Mouse (Mus musculus): ENCODE measurements around the gene Clec4a2.
"Not testable (repeated sequence)": the region's sequence is repeated elsewhere in the genome, so short reads cannot be mapped to it uniquely, and the experiment has no call there.

Clec4a2 gene

GRCm38 (mm10) chr6:123106128-123106527, at the start of gene Clec4a2:
Gene Clec4a2, plus strand, starts transcription at chr6:123106428.
- in situ Hi-C loops (cut with MboI, MseI) = not testable (repeated sequence)

GRCm38 (mm10) chr6:123095125-123095843, 10.9 kb upstream of the Clec4a2 start:
- in situ Hi-C loops (cut with MboI, MseI) = no loop called here

DNA sequence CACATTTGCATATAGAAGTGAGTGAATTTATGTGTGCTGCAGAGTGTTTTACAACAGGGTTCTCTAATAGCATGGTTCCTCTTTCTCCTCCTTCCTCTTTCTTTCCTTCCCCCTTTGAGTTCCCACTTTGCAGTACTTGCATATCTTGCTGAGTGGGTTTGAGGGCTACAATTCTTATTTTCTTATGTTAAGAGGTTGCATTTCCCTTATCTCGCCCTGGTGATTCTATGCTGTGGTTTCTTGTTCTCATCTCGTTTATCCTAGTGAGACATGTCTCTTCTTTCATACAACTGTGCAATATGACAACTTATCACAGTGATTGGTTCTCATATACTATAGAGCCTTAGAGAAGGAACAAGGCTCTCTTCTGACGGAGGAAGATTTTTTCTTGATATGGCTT, 17.0 kb downstream of the Clec4a2 start:
- in situ Hi-C loops (cut with MboI, MseI) = no loop called here

GRCm38 (mm10) chr6:123127173-123127572, 20.9 kb downstream of the Clec4a2 start:
- in situ Hi-C loops (cut with MboI, MseI) = no loop called here

DNA sequence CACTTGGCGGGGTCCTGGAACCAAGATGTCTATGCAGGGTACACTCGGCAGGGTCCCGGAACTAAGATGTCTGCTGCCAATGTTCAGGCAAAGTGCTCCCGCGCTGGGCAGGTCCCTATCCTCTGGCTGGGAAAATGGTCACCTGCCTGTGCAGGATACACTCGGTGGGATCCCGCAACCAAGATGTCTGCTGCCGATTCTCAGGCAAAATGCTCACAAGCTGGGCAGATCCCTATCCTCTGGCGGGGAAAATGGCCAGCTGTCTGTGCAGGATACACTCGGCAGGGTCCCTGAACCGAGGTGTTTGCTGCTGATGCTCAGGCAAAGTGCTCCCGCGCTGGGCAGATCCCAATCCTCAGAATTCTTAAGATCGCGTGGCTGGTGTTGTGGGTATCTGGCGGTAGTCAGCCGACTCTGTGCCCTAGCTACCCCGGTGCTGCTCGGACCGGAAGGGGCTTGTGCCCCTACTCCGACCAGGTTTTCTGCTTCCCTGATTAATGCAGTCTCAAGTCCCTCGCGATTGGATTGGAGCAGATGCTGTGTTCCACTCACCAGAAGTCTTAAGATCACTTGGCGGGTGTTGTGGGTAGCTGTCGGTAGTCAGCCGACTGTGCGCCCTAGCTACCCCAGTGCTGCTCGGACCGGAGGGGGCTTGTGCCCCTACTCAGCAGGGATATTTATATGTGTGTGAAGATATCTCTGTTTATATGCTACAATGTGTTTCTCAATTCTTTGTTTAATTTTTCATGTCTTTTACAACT, 31.7 kb downstream of the Clec4a2 start:
- in situ Hi-C loops (cut with MboI, MseI) = not testable (repeated sequence)

DNA sequence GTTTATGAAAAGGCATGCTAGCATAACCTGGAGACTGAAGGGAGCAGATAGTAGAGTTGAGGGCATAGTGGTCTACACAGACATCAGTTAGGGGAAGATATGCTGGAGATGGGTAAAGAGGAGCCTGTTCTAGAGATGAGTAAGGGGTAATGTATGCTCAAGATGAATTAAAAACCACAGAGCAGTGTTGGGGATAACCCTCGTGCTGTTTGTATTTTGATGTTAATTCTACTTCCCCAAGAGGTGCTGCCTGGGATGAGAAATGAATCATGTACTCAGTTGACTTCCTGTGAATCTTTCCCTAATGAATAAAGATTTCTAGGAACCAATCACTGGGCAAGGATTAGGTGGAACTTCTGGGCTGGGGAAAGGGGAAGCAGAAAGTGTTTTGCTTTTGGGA, 63.9 kb downstream of the Clec4a2 start:
- in situ Hi-C loops (cut with MboI, MseI) = loop anchor here (10.0 kb wide), 1 partner anchor 905 kb away; no protein-coding TSS in a partner anchor

DNA sequence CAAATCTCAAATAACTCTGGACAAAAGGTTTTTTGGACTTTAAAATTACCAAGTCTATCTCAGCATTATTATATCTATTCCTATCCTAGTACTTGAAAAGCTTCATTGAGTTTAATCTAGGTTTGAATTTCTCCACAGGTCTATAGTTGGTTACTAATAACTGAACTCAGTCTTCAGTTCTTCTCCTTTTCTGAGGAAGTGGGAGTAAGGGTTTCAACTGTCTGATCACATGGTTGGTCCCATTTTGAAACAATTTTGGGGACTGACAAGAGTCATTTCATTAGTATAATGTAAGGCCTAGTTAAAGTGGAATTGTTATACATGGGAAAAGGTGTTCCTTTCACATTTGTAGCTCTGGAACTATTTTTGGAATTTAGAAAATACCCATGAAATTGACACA, 64.8 kb downstream of the Clec4a2 start:
- in situ Hi-C loops (cut with MboI, MseI) = loop anchor here (10.0 kb wide), 1 partner anchor 906 kb away; no protein-coding TSS in a partner anchor

DNA sequence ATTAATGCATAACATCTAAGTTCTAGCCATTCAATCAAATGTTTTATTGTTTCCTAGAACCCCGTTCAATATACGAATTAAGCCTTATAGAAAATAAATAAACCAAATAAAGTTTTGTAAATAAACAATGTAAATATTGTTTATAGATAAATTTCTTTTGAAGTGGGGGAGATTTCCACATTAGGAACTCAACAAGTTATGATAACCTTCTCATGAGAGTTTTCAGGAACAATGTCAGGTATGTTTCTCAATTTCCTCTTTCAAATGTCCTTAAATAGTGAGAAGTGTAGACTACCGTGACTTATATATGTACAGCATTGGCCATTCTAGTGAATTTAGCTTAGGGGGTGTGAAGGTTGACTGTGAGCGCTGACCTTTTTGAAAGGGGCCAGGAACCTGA, 66.4 kb downstream of the Clec4a2 start, which contains the start of gene Clec4b2:
Gene Clec4b2 (plus strand): TSS at position 301 of the 400 bp plus-strand sequence.
- in situ Hi-C loops (cut with MboI, MseI) = loop anchor here (10.0 kb wide), 1 partner anchor 908 kb away; no protein-coding TSS in a partner anchor

DNA sequence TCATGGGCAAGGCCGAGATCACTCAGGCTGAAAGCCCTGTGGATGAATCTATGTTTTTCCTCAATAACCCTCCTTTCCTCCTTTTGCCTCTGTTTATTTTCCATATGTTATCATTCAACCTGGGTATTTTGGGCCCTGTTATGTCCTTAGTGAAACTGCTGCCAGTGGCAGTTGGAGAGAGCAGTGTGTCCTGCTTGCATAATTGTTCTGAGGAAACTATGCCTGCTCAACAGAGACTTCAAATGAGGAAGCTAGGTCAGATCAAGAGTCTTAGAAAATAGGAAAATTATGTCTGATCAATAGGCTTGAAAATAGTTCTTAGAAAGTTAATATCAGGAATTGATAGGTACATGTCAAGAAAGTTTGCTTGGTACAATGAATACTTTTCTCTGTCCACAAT, 69.3 kb downstream of the Clec4a2 start:
- in situ Hi-C loops (cut with MboI, MseI) = loop anchor here (10.0 kb wide), 1 partner anchor 911 kb away; no protein-coding TSS in a partner anchor

DNA sequence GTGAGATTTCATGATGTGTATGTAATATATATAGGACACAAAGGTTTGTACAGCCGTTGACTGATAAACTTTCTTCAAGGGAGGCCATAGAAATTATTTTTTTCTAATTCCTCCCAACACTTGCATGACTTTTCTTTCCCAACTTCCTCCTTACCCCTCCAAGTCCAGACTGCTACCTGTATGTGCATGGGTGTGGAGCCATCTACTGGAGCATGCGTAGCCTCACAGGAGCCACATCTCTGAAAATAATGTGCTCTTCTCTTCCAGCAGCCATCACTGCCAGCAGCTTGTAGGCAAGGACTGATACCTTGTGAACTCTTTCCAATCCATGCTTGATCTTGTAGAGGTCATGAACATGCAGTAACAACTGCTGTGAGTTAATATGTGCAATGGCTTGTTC, 78.6 kb downstream of the Clec4a2 start:
- in situ Hi-C loops (cut with MboI, MseI) = not testable (repeated sequence)

All from regulatory T cell (primary cell).